Mouse (Mus musculus): ENCODE results near the gene Large2. TPM values are rescaled to one million over a fixed set of nuclear protein-coding genes. Genes with fewer than 3 reads are reported as not detected.

The Large2 gene
- polyA plus RNA-seq, 1 experiment from 2014 or later, result 2.3 TPM

GRCm38 (mm10) chr2:92380495-92381050 is 5.9 kb upstream of the Large2 start:
- WGBS, result 77% methylated on average over 6 of the region's 6 CpGs
- Histone ChIP-seq H3K4me2 (no peak overlapping the region), H3K4me1 (peaks cover 10% of the 10 kb centered on the region), H3K9ac (no peak overlapping the region), H3K27me3 (replicated peaks) (no peaks in the 10 kb centered on the region), H3K27ac (replicated peaks) (no peak overlapping the region), H3K36me3 (peaks cover 72% of the 10 kb centered on the region), H3K4me3 (no peak overlapping the region), H3K9me3 (no peaks in the 10 kb centered on the region)
- no peak for ATAC-seq (ENCODE audit: extremely low read depth, insufficient number of reproducible peaks, low FRiP score, low TSS enrichment)

- H3K27me3 ChIP-seq (replicated peaks), result no peaks in the 10 kb centered on the region
- no peak overlapping the region for H3K4me2 ChIP-seq
- peaks cover 68% of the 10 kb centered on the region for H3K36me3 ChIP-seq
- 76% methylated on average over 17 of the region's 17 CpGs for WGBS
- H3K9ac ChIP-seq, result no peak overlapping the region
- H3K4me3 ChIP-seq, result no peak overlapping the region
- ATAC-seq (ENCODE audit: extremely low read depth, insufficient number of reproducible peaks, low FRiP score, low TSS enrichment), result no peak
- H3K9me3 ChIP-seq, result no peaks in the 10 kb centered on the region
- H3K4me1 ChIP-seq, result peaks cover 10% of the 10 kb centered on the region
- H3K27ac ChIP-seq (replicated peaks), result no peak overlapping the region
Observed at GRCm38 (mm10) chr2:92379783-92380494, 5.3 kb upstream of the Large2 start.

GRCm38 (mm10) chr2:92377320-92377719 is 2.7 kb upstream of the Large2 start:
- Histone ChIP-seq H3K27ac (replicated peaks) (no peak overlapping the region), H3K4me1 (peaks cover 18% of the 10 kb centered on the region), H3K36me3 (peaks cover 54% of the 10 kb centered on the region), H3K4me3 (no peak overlapping the region), H3K4me2 (no peak overlapping the region), H3K9ac (no peak overlapping the region), H3K9me3 (no peaks in the 10 kb centered on the region), H3K27me3 (replicated peaks) (peaks cover 16% of the 10 kb centered on the region)
- 84% methylated on average over 7 of the region's 7 CpGs for WGBS
- no peak for ATAC-seq (ENCODE audit: extremely low read depth, insufficient number of reproducible peaks, low FRiP score, low TSS enrichment)

GRCm38 (mm10) chr2:92376300-92376699 is 1.6 kb upstream of the Large2 start:
- 77% methylated on average over 6 of the region's 6 CpGs for WGBS
- no peak for ATAC-seq (ENCODE audit: extremely low read depth, insufficient number of reproducible peaks, low FRiP score, low TSS enrichment)
- Histone ChIP-seq H3K9me3 (no peaks in the 10 kb centered on the region), H3K4me2 (peak overlapping the region; percentile 86), H3K27ac (replicated peaks) (no peak overlapping the region), H3K27me3 (replicated peaks) (peaks cover 26% of the 10 kb centered on the region), H3K36me3 (peaks cover 44% of the 10 kb centered on the region), H3K9ac (peak overlapping the region; percentile 88), H3K4me3 (peak overlapping the region; percentile 75), H3K4me1 (peaks cover 27% of the 10 kb centered on the region)

GRCm38 (mm10) chr2:92375788-92376187 is 1.1 kb upstream of the Large2 start:
- H3K27me3 ChIP-seq (replicated peaks), result peaks cover 31% of the 10 kb centered on the region
- H3K4me3 ChIP-seq, result peak overlapping the region; percentile 75
- H3K9ac ChIP-seq, result peak overlapping the region; percentile 88
- H3K9me3 ChIP-seq, result no peaks in the 10 kb centered on the region
- peak overlapping the region; percentile 86 for H3K4me2 ChIP-seq
- WGBS, result 14% methylated on average over 10 of the region's 10 CpGs
- ATAC-seq (ENCODE audit: extremely low read depth, insufficient number of reproducible peaks, low FRiP score, low TSS enrichment), result no peak
- H3K27ac ChIP-seq (replicated peaks), result peak overlapping the region; percentile 78
- peaks cover 39% of the 10 kb centered on the region for H3K36me3 ChIP-seq
- peaks cover 33% of the 10 kb centered on the region for H3K4me1 ChIP-seq

GRCm38 (mm10) chr2:92375099-92375623 is 492 bp upstream of the Large2 start:
- no peaks in the 10 kb centered on the region for H3K9me3 ChIP-seq
- peak; percentile 94 for ATAC-seq (ENCODE audit: extremely low read depth, insufficient number of reproducible peaks, low FRiP score, low TSS enrichment)
- peaks cover 39% of the 10 kb centered on the region for H3K4me1 ChIP-seq
- peak overlapping the region; percentile 78 for H3K27ac ChIP-seq (replicated peaks)
- H3K4me2 ChIP-seq, result peak overlapping the region; percentile 86
- peak overlapping the region; percentile 88 for H3K9ac ChIP-seq
- peaks cover 33% of the 10 kb centered on the region for H3K36me3 ChIP-seq
- peak overlapping the region; percentile 75 for H3K4me3 ChIP-seq
- WGBS, result under 1% methylated on average over 29 of the region's 29 CpGs
- H3K27me3 ChIP-seq (replicated peaks), result peaks cover 38% of the 10 kb centered on the region

- 0 out of 2 replicates have a peak overlapping the region, but pooled peaks have one; percentile 86 for H3K4me2 ChIP-seq
- H3K9ac ChIP-seq, result no peak overlapping the region
- peaks cover 40% of the 10 kb centered on the region for H3K4me1 ChIP-seq
Observed at GRCm38 (mm10) chr2:92373437-92373813, 1.2 kb downstream of the Large2 start.

GRCm38 (mm10) chr2:92372767-92373436 is 1.8 kb downstream of the Large2 start:
- no peak overlapping the region for H3K9ac ChIP-seq
- H3K4me3 ChIP-seq, result no peak overlapping the region
- peaks cover 10% of the 10 kb centered on the region for H3K36me3 ChIP-seq
- H3K4me1 ChIP-seq, result peaks cover 40% of the 10 kb centered on the region
- H3K4me2 ChIP-seq, result no peak overlapping the region
- 57% methylated on average over 9 of the region's 9 CpGs for WGBS
- H3K27ac ChIP-seq (replicated peaks), result no peak overlapping the region
- peaks cover 60% of the 10 kb centered on the region for H3K27me3 ChIP-seq (replicated peaks)
- H3K9me3 ChIP-seq, result no peaks in the 10 kb centered on the region
- ATAC-seq (ENCODE audit: extremely low read depth, insufficient number of reproducible peaks, low FRiP score, low TSS enrichment), result no peak

More at GRCm38 (mm10) chr2:92373437-92373813, 1.2 kb downstream of the Large2 start:
- no peak overlapping the region for H3K4me3 ChIP-seq
- H3K36me3 ChIP-seq, result peaks cover 15% of the 10 kb centered on the region
- ATAC-seq (ENCODE audit: extremely low read depth, insufficient number of reproducible peaks, low FRiP score, low TSS enrichment), result no peak
- WGBS, result 78% methylated on average over 11 of the region's 11 CpGs
- H3K9me3 ChIP-seq, result no peaks in the 10 kb centered on the region
- peaks cover 55% of the 10 kb centered on the region for H3K27me3 ChIP-seq (replicated peaks)
- no peak overlapping the region for H3K27ac ChIP-seq (replicated peaks)

GRCm38 (mm10) chr2:92371971-92372690 is 2.5 kb downstream of the Large2 start:
- H3K4me3 ChIP-seq, result no peak overlapping the region
- H3K27ac ChIP-seq (replicated peaks), result no peak overlapping the region
- H3K9me3 ChIP-seq, result no peaks in the 10 kb centered on the region
- no peak for ATAC-seq (ENCODE audit: extremely low read depth, insufficient number of reproducible peaks, low FRiP score, low TSS enrichment)
- peaks cover 43% of the 10 kb centered on the region for H3K4me1 ChIP-seq
- H3K27me3 ChIP-seq (replicated peaks), result peaks cover 68% of the 10 kb centered on the region
- H3K9ac ChIP-seq, result no peak overlapping the region
- H3K36me3 ChIP-seq, result peaks cover 3% of the 10 kb centered on the region
- 31% methylated on average over 10 of the region's 10 CpGs for WGBS
- peak overlapping the region; percentile 76; the same call in 1 of the 2 replicates for H3K4me2 ChIP-seq

GRCm38 (mm10) chr2:92370821-92371805 is 3.6 kb downstream of the Large2 start:
- 4% methylated on average over 45 of the region's 45 CpGs for WGBS
- no peaks in the 10 kb centered on the region for H3K36me3 ChIP-seq
- H3K4me2 ChIP-seq, result peak overlapping the region; percentile 76
- H3K4me1 ChIP-seq, result peaks cover 38% of the 10 kb centered on the region
- H3K27ac ChIP-seq (replicated peaks), result no peak overlapping the region
- peak overlapping the region; percentile 74 for H3K9ac ChIP-seq
- H3K27me3 ChIP-seq (replicated peaks), result peaks cover 71% of the 10 kb centered on the region
- no peak for ATAC-seq (ENCODE audit: extremely low read depth, insufficient number of reproducible peaks, low FRiP score, low TSS enrichment)
- peak overlapping the region; percentile 53 for H3K4me3 ChIP-seq
- H3K9me3 ChIP-seq, result no peaks in the 10 kb centered on the region

All from heart, embryonic 13.5 days (tissue).